Mouse (Mus musculus) embryonic facial prominence, embryonic 14.5 days (tissue): ENCODE results near the gene Cacna1c. TPM values are rescaled to one million over a fixed set of nuclear protein-coding genes. Genes with fewer than 3 reads are reported as not detected.

Experiments used
- ATAC-seq: fragments of 200-750 bp; cut with Nextera tagmentation; 2 replicates; pipeline ENCODE4 v1.8.0; 2017; ENCODE audit warnings: low read depth, moderate number of reproducible peaks, moderate TSS enrichment
- DNase-seq: peaks from one replicate; pipeline ENCODE4 v3.0.0-alpha.2; 2015; ENCODE audit warnings: low spot score
- H3K27ac ChIP-seq: fragments of 300-500 bp; sonication (generic); replicated peaks from 2 replicates; pipeline ENCODE4 v1.5.1; 2014; ENCODE audit warnings: low read depth, mild to moderate bottlenecking, low read length, moderate library complexity
- H3K27me3 ChIP-seq: fragments of 300-500 bp; sonication (generic); replicated peaks from 2 replicates; pipeline ENCODE4 v1.6.1; 2014; ENCODE audit warnings: low read length; ENCODE audit not compliant: control insufficient read depth, insufficient read depth
- H3K36me3 ChIP-seq: fragments of 300-500 bp; sonication (generic); 2 replicates; pipeline ENCODE4 v1.6.1; 2014; ENCODE audit warnings: low read length, mixed read lengths; ENCODE audit not compliant: control insufficient read depth, insufficient read depth
- H3K4me1 ChIP-seq: fragments of 300-500 bp; sonication (generic); 2 replicates; pipeline ENCODE4 v1.6.1; 2014; ENCODE audit warnings: antibody characterized with exemption, low read length; ENCODE audit not compliant: control insufficient read depth, insufficient read depth
- H3K4me2 ChIP-seq: fragments of 300-500 bp; sonication (generic); 2 replicates; pipeline ENCODE4 v1.6.1; 2014; ENCODE audit warnings: low read depth, mild to moderate bottlenecking, low read length, moderate library complexity, mixed read lengths
- H3K4me3 ChIP-seq: fragments of 300-500 bp; sonication (generic); 2 replicates; pipeline ENCODE4 v1.5.1; 2014; ENCODE audit warnings: low read depth, mild to moderate bottlenecking, low read length
- H3K9ac ChIP-seq: fragments of 300-500 bp; sonication (generic); 2 replicates; pipeline ENCODE4 v1.6.1; 2014; ENCODE audit warnings: low read depth, mild to moderate bottlenecking, low read length, moderate library complexity, mixed read lengths
- H3K9me3 ChIP-seq: fragments of 300-500 bp; sonication (generic); 2 replicates; pipeline ENCODE4 v1.6.1; 2016; ENCODE audit warnings: low read length; ENCODE audit not compliant: control insufficient read depth
- WGBS: fragments of 180-500 bp; shearing (Covaris S2); extraction: QIAGEN DNeasy Blood & Tissue Kit; methylation state at CpG from one replicate; pipeline ENCODE4 v1.1.7; 2014; 5-methylcytosine and 5-hydroxymethylcytosine counted together
- polyA plus RNA-seq: library from polyadenylated mRNA; unstranded; fragments of >200 nt; fragmentation: Nextera tagmentation; extraction: Ambion mirVana; gene quantifications from 2 replicates; pipeline ENCODE4 v1.2.1, GENCODE M21; 2014

Cacna1c gene
- polyA plus RNA-seq, 1 experiment from 2014 or later: 4.8 TPM

GRCm38 (mm10) chr6:118644866-118645265, 551.4 kb downstream of the Cacna1c start:
- no peak overlapping the region for H3K4me3 ChIP-seq
- H3K27me3 ChIP-seq: no peaks in the 10 kb centered on the region
- H3K27ac ChIP-seq: no peak overlapping the region
- H3K9me3 ChIP-seq: no peaks in the 10 kb centered on the region
- no peak overlapping the region for H3K9ac ChIP-seq
- no peak for DNase-seq
- no peaks in the 10 kb centered on the region for H3K4me1 ChIP-seq
- 0 out of 2 replicates have a peak, but pooled peaks cover 3% of the 10 kb centered on the region for H3K36me3 ChIP-seq
- ATAC-seq: no peak
- 82% methylated on average over 12 of the region's 12 CpGs for WGBS
- H3K4me2 ChIP-seq: no peak overlapping the region

- H3K9ac ChIP-seq: no peak overlapping the region
- no peak for ATAC-seq
- WGBS: 92% methylated on average over 2 of the region's 2 CpGs
- H3K9me3 ChIP-seq: no peaks in the 10 kb centered on the region
- H3K4me2 ChIP-seq: no peak overlapping the region
- no peak for DNase-seq
- 0 out of 2 replicates have a peak, but pooled peaks cover 3% of the 10 kb centered on the region for H3K36me3 ChIP-seq
- no peaks in the 10 kb centered on the region for H3K4me1 ChIP-seq
- H3K27ac ChIP-seq: no peak overlapping the region
- no peaks in the 10 kb centered on the region for H3K27me3 ChIP-seq
- H3K4me3 ChIP-seq: no peak overlapping the region
Measured at GRCm38 (mm10) chr6:118643541-118643940, 552.7 kb downstream of the Cacna1c start.

DNA sequence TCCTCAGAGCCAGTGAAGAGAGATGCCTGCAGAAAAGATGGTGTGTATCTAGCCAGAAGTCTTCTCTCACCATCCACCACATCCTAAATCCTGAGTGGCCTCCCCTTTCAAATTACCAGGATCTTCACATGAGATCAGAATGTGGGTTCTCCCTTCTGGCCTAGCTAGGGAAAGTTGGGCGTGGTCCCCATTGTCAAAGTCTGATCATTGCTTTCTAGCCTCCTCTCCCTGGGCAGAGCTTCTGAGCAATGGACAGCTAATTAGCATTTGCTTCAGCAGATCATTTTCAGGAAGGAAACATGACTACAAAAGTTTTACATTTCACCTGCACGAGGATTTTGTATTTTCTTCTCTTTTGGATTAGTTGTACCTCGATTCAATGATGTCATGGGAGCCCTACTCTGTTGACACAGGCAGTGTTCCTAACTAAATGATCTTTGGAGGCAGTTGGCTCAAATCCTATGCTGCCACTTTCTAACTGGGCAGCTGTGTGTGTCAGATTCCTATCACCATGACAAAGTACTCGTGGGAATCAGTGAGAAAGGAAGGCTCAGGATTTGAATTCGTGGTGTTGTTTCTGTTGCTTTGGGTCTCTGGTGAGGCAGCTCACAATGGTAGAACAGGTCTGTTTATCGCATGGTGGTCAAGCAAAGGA, 554.4 kb downstream of the Cacna1c start:
- H3K4me3 ChIP-seq: no peak overlapping the region
- ATAC-seq (no peak), DNase-seq (no peak)
- WGBS: 79% methylated on average over 6 of the region's 6 CpGs
- no peak overlapping the region for H3K9ac ChIP-seq
- peaks cover 9% of the 10 kb centered on the region for H3K36me3 ChIP-seq
- H3K4me2 ChIP-seq: no peak overlapping the region
- no peaks in the 10 kb centered on the region for H3K27me3 ChIP-seq
- peaks cover 11% of the 10 kb centered on the region for H3K9me3 ChIP-seq
- no peaks in the 10 kb centered on the region for H3K4me1 ChIP-seq
- H3K27ac ChIP-seq: no peak overlapping the region

DNA sequence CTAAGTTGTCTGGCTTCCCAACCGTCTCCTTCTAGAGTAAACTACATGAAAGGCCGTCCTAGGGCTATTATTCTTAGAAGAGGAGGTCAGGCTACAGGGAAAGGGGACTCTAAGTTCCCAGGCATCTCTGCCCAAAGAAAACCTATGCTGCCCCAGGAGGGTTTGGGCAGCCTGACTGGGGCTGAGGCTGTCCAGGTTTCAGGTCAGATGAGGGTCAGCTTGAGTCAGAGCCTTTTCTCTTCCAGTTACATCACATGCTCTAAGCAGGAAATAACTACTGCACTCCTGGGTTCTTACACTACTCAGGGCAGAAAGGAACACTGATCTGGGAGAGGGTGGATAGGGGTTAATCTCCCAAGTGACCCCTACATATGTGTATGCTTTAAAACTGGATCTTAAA, 556.4 kb downstream of the Cacna1c start:
- WGBS: 44% methylated on average over 2 of the region's 2 CpGs
- H3K4me2 ChIP-seq: no peak overlapping the region
- H3K36me3 ChIP-seq: peaks cover 10% of the 10 kb centered on the region
- ATAC-seq (no peak), DNase-seq (no peak)
- H3K9me3 ChIP-seq: peaks cover 15% of the 10 kb centered on the region
- no peak overlapping the region for H3K4me3 ChIP-seq
- no peaks in the 10 kb centered on the region for H3K27me3 ChIP-seq
- no peaks in the 10 kb centered on the region for H3K4me1 ChIP-seq
- no peak overlapping the region for H3K27ac ChIP-seq
- H3K9ac ChIP-seq: no peak overlapping the region

- Histone ChIP-seq H3K9ac (no peak overlapping the region), H3K4me3 (no peak overlapping the region), H3K36me3 (peaks cover 10% of the 10 kb centered on the region), H3K27me3 (no peaks in the 10 kb centered on the region), H3K4me1 (no peaks in the 10 kb centered on the region), H3K27ac (no peak overlapping the region), H3K4me2 (no peak overlapping the region), H3K9me3 (peaks cover 15% of the 10 kb centered on the region)
- ATAC-seq (no peak), DNase-seq (no peak)
- WGBS: 89% methylated on average over 2 of the region's 2 CpGs
Measured at GRCm38 (mm10) chr6:118638911-118639310, 557.3 kb downstream of the Cacna1c start.

DNA sequence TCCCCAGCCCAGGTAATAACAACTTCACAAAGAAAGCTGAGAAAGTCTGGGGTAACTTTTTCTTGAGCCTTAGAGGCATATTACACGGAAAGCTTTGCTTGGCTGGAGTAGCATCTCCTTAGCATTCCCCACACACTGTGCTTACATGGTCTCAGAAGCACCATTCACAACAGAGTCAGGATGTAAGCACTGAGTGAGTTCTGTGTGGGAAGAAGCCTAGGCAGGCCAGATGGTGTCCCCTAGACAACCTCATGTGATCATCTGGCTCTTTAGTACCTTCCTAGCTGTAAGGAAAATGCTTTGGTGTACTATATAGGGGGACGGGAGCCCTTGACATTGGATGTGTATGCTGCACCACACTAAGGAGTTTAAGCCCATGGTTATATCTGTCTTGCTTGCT, 563.7 kb downstream of the Cacna1c start:
- peaks cover 7% of the 10 kb centered on the region for H3K36me3 ChIP-seq
- peaks cover 10% of the 10 kb centered on the region for H3K9me3 ChIP-seq
- H3K27me3 ChIP-seq: no peaks in the 10 kb centered on the region
- no peak overlapping the region for H3K27ac ChIP-seq
- no peak overlapping the region for H3K9ac ChIP-seq
- 83% methylated on average over 2 of the region's 2 CpGs for WGBS
- no peak overlapping the region for H3K4me3 ChIP-seq
- H3K4me2 ChIP-seq: no peak overlapping the region
- DNase-seq (no peak), ATAC-seq (no peak)
- no peaks in the 10 kb centered on the region for H3K4me1 ChIP-seq

DNA sequence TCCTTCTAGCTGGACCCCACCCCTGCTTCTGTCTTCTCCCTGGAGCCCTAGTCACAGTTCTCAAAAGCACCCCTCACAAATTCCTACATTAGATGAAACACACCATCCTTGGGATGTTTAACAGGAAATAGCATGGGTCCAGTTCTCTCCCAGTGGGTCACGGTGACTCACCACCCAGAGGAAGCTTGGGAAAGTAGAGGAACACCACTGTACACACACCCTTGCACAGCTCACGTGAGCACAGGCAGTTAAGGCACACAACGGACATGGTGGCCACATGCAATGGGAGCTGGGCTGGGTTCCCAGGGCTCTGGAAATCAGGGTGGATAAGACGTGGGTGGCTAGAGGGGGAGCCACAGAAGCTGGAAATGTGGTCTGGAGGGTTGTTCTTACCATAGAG, 566.2 kb downstream of the Cacna1c start:
- H3K27me3 ChIP-seq: no peaks in the 10 kb centered on the region
- DNase-seq (no peak), ATAC-seq (no peak)
- H3K4me1 ChIP-seq: no peaks in the 10 kb centered on the region
- H3K4me2 ChIP-seq: no peak overlapping the region
- H3K4me3 ChIP-seq: no peak overlapping the region
- no peak overlapping the region for H3K27ac ChIP-seq
- 77% methylated on average over 4 of the region's 4 CpGs for WGBS
- H3K36me3 ChIP-seq: no peaks in the 10 kb centered on the region
- no peak overlapping the region for H3K9ac ChIP-seq
- no peaks in the 10 kb centered on the region for H3K9me3 ChIP-seq

DNA sequence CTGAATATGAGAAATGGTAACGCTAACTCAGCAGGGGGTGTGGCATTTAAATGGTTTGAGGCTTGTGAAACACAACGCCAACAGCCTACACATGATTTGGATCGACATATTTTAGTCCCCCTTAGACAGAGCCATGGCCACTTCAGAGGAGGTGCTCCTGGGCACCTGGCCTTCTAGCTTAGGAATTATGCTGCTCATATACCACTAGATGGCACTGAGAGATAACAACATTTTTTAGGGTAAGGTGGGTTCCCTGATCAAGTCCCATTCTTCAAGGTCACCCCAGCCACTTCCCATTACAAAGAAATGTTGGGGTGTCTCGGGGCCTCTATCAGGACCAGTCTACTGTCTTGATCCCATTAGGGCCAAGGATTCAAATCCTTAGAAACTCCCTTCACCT, 570.0 kb downstream of the Cacna1c start:
- Histone ChIP-seq H3K9ac (no peak overlapping the region), H3K9me3 (no peaks in the 10 kb centered on the region), H3K27ac (no peak overlapping the region), H3K4me2 (no peak overlapping the region), H3K36me3 (no peaks in the 10 kb centered on the region), H3K27me3 (no peaks in the 10 kb centered on the region), H3K4me1 (no peaks in the 10 kb centered on the region), H3K4me3 (no peak overlapping the region)
- ATAC-seq (no peak), DNase-seq (peak; percentile 30)
- 56% methylated on average over 4 of the region's 4 CpGs for WGBS

DNA sequence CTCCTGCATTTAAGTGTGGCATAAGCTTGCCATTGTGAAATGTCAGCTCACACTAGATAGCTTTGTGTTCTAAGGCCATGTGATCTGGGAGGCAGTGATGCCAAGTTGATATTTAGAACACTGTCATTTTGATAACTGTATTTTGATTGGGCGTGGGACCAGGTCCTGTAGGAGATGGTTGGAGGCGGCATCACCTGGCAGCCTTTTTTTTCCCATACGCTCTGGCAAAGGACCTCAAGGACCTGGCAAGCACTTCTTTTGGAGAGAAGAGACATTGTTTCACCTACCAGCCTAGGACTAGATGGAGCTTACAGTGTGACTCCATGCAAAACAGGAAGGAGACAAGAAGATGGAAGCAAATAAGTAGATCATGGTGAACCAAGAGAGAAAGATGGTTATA, 572.6 kb downstream of the Cacna1c start:
- Histone ChIP-seq H3K4me3 (no peak overlapping the region), H3K9me3 (no peaks in the 10 kb centered on the region), H3K9ac (no peak overlapping the region), H3K27ac (no peak overlapping the region), H3K4me2 (no peak overlapping the region), H3K36me3 (no peaks in the 10 kb centered on the region), H3K4me1 (no peaks in the 10 kb centered on the region), H3K27me3 (no peaks in the 10 kb centered on the region)
- no peak for ATAC-seq
- WGBS: 90% methylated on average over 3 of the region's 3 CpGs
- DNase-seq: no peak
